Mouse (Mus musculus) C2C12 (cell line): ENCODE data around the gene Mark4. TPM values are rescaled to one million over a fixed set of nuclear protein-coding genes. Genes with fewer than 3 reads are reported as not detected.

ENCODE experiments used
- H3K27me3 ChIP-seq: one replicate; pipeline ENCODE4 v1.6.1; 2011; ENCODE audit not compliant: control insufficient read depth, insufficient read depth, insufficient read length
- H3K36me3 ChIP-seq: one replicate; pipeline ENCODE4 v1.6.1; 2011; ENCODE audit not compliant: control insufficient read depth, insufficient read depth
- H3K4me3 ChIP-seq: one replicate; pipeline ENCODE4 v1.5.1; 2011; ENCODE audit warnings: mild to moderate bottlenecking, control low read depth; ENCODE audit not compliant: poor library complexity, insufficient read depth, severe bottlenecking
- H3K79me2 ChIP-seq: one replicate; pipeline ENCODE4 v1.6.1; 2011; ENCODE audit not compliant: control insufficient read depth, insufficient read depth
- H3K79me3 ChIP-seq: one replicate; pipeline ENCODE4 v1.6.1; 2011; ENCODE audit warnings: low read depth, control low read depth
- H3ac ChIP-seq: one replicate; pipeline ENCODE3; 2011; ENCODE audit warnings: low read depth; ENCODE audit not compliant: control insufficient read depth, insufficient read length
- CEBPB ChIP-seq: IDR thresholded peaks from one replicate; pipeline ENCODE4 v1.6.1; 2011; ENCODE audit warnings: low read depth, mild to moderate bottlenecking, control low read depth, moderate library complexity
- CTCF ChIP-seq: IDR thresholded peaks from one replicate; pipeline ENCODE4 v1.5.1; 2011; ENCODE audit not compliant: control insufficient read depth, insufficient read depth, insufficient read length
- FOSL1 ChIP-seq: IDR thresholded peaks from one replicate; pipeline ENCODE4 v1.8.0; 2011; ENCODE audit warnings: mild to moderate bottlenecking, low read length; ENCODE audit not compliant: poor library complexity, insufficient read depth, severe bottlenecking
- MAX ChIP-seq: IDR thresholded peaks from one replicate; pipeline ENCODE4 v1.6.1; 2011; ENCODE audit warnings: mild to moderate bottlenecking, control low read depth
- MYOD1 ChIP-seq: IDR thresholded peaks from one replicate; pipeline ENCODE4 v1.6.1; 2011; ENCODE audit warnings: low read depth; ENCODE audit not compliant: control insufficient read depth, insufficient read length
- MYOG ChIP-seq: IDR thresholded peaks from one replicate; pipeline ENCODE4 v1.6.1; 2011; ENCODE audit not compliant: control insufficient read depth, insufficient read length; ENCODE audit errors: extremely low read depth
- USF1 ChIP-seq: IDR thresholded peaks from one replicate; pipeline ENCODE4 v1.6.1; 2011; ENCODE audit warnings: low read depth, mild to moderate bottlenecking, control low read depth, moderate library complexity
- polyA plus RNA-seq: library from polyadenylated mRNA; unstranded; fragments of >200 nt; fragmentation: generic; extraction: Trizol; gene quantifications from one replicate; pipeline ENCODE4 v1.2.1, GENCODE M21; 2012; ENCODE audit warnings: missing spikeins

Mark4 gene
- polyA plus RNA-seq, 1 experiment: 12.9 TPM

- peak; percentile 77 for TF ChIP-seq MYOD1
- TF ChIP-seq CTCF: no peak
- Histone ChIP-seq H3K79me3 (peaks cover 5% of the 10 kb centered on the region), H3K4me3 (no peak overlapping the region), H3K36me3 (no peaks in the 10 kb centered on the region), H3ac (no peak overlapping the region), H3K79me2 (peaks cover 24% of the 10 kb centered on the region), H3K27me3 (no peaks in the 10 kb centered on the region)
Observed at GRCm38 (mm10) chr7:19456628-19457027, 2.0 kb downstream of the Mark4 start.

- H3ac ChIP-seq: no peak overlapping the region
- H3K27me3 ChIP-seq: no peaks in the 10 kb centered on the region
- no peak for TF ChIP-seq CTCF
- TF ChIP-seq MYOD1: no peak
- TF ChIP-seq MYOG: no peak
- TF ChIP-seq FOSL1: no peak
- TF ChIP-seq USF1: no peak
- TF ChIP-seq MAX: no peak
- no peak for TF ChIP-seq CEBPB
- peaks cover 24% of the 10 kb centered on the region for H3K79me2 ChIP-seq
- H3K79me3 ChIP-seq: peaks cover 5% of the 10 kb centered on the region
- H3K4me3 ChIP-seq: no peak overlapping the region
- H3K36me3 ChIP-seq: no peaks in the 10 kb centered on the region
Observed at GRCm38 (mm10) chr7:19455819-19456495, 2.7 kb downstream of the Mark4 start.

GRCm38 (mm10) chr7:19455186-19455585, 3.4 kb downstream of the Mark4 start:
- Histone ChIP-seq H3K4me3 (no peak overlapping the region), H3K79me2 (peaks cover 24% of the 10 kb centered on the region), H3K27me3 (no peaks in the 10 kb centered on the region), H3ac (no peak overlapping the region), H3K79me3 (peaks cover 5% of the 10 kb centered on the region), H3K36me3 (no peaks in the 10 kb centered on the region)
- TF ChIP-seq MYOD1 (no peak), MYOG (no peak), FOSL1 (no peak), CEBPB (no peak), CTCF (no peak), MAX (no peak), USF1 (no peak)

- TF ChIP-seq MYOG: no peak
- TF ChIP-seq MYOD1: no peak
- no peak for TF ChIP-seq MAX
- no peak for TF ChIP-seq FOSL1
- TF ChIP-seq CEBPB: no peak
- no peak for TF ChIP-seq CTCF
- TF ChIP-seq USF1: no peak
Observed at GRCm38 (mm10) chr7:19449165-19449564, 9.5 kb downstream of the Mark4 start.

GRCm38 (mm10) chr7:19447689-19448088, 10.9 kb downstream of the Mark4 start:
- Histone ChIP-seq H3K4me3 (no peak overlapping the region), H3ac (no peak overlapping the region), H3K36me3 (no peaks in the 10 kb centered on the region), H3K79me2 (no peaks in the 10 kb centered on the region), H3K79me3 (peaks cover 2% of the 10 kb centered on the region), H3K27me3 (no peaks in the 10 kb centered on the region)
- TF ChIP-seq MYOD1: no peak
- no peak for TF ChIP-seq MYOG
- no peak for TF ChIP-seq CEBPB
- TF ChIP-seq CTCF: no peak
- TF ChIP-seq FOSL1: no peak
- no peak for TF ChIP-seq MAX

More at GRCm38 (mm10) chr7:19449165-19449564, 9.5 kb downstream of the Mark4 start:
- H3K79me2 ChIP-seq: no peaks in the 10 kb centered on the region
- H3K27me3 ChIP-seq: no peaks in the 10 kb centered on the region
- no peaks in the 10 kb centered on the region for H3K36me3 ChIP-seq
- no peak overlapping the region for H3ac ChIP-seq
- H3K79me3 ChIP-seq: peaks cover 2% of the 10 kb centered on the region
- H3K4me3 ChIP-seq: no peak overlapping the region

GRCm38 (mm10) chr7:19444801-19445200, 13.8 kb downstream of the Mark4 start:
- Histone ChIP-seq H3K79me2 (no peaks in the 10 kb centered on the region), H3K79me3 (no peaks in the 10 kb centered on the region), H3ac (no peak overlapping the region), H3K4me3 (no peak overlapping the region), H3K27me3 (no peaks in the 10 kb centered on the region), H3K36me3 (no peaks in the 10 kb centered on the region)
- no peak for TF ChIP-seq MYOG
- TF ChIP-seq FOSL1: no peak
- TF ChIP-seq USF1: no peak
- TF ChIP-seq MYOD1: no peak
- TF ChIP-seq CEBPB: no peak
- TF ChIP-seq MAX: no peak
- TF ChIP-seq CTCF: no peak
